Mouse (Mus musculus): ENCODE data around the gene Llgl1.

Llgl1 gene

GRCm38 (mm10) chr11:60699524-60700075, at the start of gene Llgl1:
Gene Llgl1, plus strand, starts transcription at chr11:60699723.
- WGBS = under 1% methylated on average over 71 of the region's 73 CpGs

- 85% methylated on average over 1 of the region's 1 CpGs for WGBS
Measured at GRCm38 (mm10) chr11:60696165-60696564, 3.4 kb upstream of the Llgl1 start.

DNA sequence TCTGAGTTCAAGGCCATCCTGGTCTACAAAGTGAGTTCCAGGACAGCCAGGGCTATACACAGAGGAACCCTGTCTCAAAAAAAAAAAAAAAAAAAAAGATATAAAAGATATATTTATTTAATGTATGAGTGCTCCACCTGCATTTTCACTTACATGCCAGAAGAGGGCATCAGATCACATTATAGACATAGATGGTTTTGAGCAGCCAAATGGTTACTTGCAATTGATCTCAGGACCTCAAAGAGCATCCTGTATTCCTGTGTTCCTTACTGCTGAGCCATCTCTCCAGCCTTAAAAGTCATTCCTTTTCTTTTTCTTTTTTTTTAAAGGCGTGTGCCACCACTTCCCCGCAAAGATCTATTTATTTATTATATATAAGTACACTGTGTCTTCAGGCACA, 2.0 kb upstream of the Llgl1 start:
- 63% methylated on average over 2 of the region's 2 CpGs for WGBS

DNA sequence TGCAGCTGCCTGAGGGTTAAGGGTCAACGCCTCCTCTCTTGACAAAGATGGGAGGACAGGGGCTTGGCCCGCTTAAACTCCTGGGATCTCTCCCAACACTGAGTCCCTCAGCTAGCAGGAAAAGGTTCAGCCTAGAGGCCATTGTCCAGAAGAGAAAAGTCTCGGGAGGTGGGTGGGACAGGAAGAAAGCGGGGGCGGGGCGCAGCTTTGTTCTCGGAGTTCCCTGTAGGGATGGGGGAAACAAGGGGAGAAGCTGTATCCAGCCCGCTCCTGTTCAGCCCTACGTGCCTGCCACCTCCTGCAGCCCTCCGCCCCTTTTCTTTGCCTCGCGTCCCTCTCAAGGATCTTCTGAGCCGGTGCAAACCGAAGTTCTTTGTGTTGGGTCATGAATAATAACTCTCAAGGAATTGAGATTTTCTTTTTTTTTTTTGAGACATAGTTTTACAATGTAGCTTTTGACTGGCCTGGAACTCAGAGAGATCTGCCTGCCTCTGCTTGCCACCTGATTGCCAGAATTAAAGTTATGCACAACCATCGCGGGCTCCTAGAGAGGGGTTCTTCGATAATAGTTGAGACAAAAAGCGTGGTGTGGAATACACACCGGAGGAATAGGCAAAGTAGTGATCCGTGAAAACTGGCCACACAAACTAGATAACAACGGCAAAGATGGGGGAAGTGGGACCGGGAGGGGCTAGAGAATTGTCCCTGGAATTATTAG, 558 bp upstream of the Llgl1 start:
- WGBS = 2% methylated on average over 22 of the region's 22 CpGs

DNA sequence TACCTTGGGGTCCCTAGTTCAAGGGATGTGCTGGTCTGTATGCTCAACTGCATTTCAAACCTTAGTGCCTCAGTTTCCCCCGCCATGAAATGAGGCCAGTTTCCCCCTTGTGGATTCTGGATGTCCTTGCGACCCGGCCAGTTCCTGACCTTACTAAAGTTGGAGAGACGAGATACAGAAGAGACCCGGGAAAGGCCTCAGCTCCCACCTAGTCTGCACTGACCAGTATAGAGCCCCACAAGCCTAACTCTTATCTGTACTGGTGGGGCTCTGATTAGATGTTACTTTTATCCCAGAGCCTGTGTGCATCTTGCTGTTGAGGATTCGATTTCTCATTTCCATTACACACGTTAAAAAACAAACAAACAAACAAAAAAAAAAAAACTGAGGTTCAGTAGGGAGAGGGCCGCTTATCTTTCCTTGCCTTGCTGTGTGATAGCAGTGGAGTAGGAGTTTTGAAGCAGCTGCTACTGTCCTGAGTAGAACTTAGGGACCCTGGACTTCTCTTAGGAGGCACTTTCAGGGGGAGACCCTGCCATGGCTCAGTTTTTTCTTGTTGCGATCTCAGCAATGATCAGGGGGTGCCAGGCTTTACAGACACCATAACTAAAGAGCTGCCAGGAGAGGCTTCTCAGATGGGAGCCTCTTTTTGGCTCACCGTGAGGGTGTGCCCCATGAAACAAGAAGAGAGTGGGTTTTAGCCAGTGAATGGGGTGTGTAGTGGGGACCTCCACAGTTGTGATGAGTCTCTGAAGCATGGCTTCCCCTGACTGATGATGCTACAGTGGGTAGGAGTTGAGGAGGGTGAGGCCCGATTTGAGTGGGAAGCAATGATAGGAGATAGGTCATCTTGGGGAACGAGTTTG, 1.0 kb downstream of the Llgl1 start:
- WGBS = 14% methylated on average over 12 of the region's 12 CpGs

DNA sequence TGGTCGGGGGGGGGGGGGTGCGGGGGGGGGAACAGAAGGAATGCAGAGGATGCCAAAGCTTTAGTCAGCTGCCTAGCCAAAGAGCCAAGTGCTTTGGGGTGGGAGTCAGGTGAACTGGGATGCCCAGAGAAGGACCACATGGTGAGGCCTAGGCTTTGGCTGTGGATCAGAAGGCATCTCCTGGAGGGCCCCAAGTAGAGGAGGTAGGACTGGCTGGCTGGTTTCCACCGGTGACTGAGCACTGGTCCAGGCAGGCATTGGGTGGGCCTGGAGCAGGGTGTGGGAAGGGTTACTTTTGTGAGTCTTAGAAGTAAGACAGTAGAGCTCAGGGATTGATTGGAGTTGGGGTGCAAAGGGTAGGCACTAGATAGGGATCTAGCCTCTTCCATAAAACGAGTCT, 2.1 kb downstream of the Llgl1 start:
- WGBS = 81% methylated on average over 3 of the region's 4 CpGs

GRCm38 (mm10) chr11:60703131-60703530, 3.6 kb downstream of the Llgl1 start:
- 20% methylated on average over 4 of the region's 4 CpGs for WGBS

- 93% methylated on average over 19 of the region's 19 CpGs for WGBS
Measured at GRCm38 (mm10) chr11:60704023-60704880, 4.7 kb downstream of the Llgl1 start.

DNA sequence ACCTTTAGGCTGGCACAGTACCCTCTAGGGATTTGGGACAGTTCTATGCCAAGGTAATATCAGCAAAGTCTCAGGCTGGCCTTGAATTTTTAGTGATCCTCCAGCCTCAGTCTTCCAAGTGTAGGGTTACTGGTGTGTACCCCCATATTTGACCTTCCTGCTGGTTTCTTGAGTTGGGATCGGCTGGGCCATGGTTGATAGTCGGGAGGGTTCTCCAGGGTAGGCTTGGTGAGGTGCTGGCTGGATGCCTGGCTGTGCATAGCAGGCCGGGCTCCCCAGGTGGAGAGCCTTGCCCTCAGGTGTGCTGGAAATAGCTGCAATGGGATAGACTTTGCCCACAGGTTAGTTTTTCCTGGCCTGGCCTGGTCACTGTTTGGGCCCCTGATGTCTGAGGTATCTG, 5.7 kb downstream of the Llgl1 start:
- WGBS = 91% methylated on average over 3 of the region's 3 CpGs

- 86% methylated on average over 7 of the region's 7 CpGs for WGBS
Measured at GRCm38 (mm10) chr11:60706076-60706475, 6.6 kb downstream of the Llgl1 start.

GRCm38 (mm10) chr11:60706696-60707480, 7.4 kb downstream of the Llgl1 start:
- 83% methylated on average over 14 of the region's 14 CpGs for WGBS

- WGBS = 49% methylated on average over 3 of the region's 3 CpGs
Measured at GRCm38 (mm10) chr11:60707672-60708071, 8.1 kb downstream of the Llgl1 start.

- 93% methylated on average over 10 of the region's 10 CpGs for WGBS
Measured at GRCm38 (mm10) chr11:60708631-60709030, 9.1 kb downstream of the Llgl1 start.

DNA sequence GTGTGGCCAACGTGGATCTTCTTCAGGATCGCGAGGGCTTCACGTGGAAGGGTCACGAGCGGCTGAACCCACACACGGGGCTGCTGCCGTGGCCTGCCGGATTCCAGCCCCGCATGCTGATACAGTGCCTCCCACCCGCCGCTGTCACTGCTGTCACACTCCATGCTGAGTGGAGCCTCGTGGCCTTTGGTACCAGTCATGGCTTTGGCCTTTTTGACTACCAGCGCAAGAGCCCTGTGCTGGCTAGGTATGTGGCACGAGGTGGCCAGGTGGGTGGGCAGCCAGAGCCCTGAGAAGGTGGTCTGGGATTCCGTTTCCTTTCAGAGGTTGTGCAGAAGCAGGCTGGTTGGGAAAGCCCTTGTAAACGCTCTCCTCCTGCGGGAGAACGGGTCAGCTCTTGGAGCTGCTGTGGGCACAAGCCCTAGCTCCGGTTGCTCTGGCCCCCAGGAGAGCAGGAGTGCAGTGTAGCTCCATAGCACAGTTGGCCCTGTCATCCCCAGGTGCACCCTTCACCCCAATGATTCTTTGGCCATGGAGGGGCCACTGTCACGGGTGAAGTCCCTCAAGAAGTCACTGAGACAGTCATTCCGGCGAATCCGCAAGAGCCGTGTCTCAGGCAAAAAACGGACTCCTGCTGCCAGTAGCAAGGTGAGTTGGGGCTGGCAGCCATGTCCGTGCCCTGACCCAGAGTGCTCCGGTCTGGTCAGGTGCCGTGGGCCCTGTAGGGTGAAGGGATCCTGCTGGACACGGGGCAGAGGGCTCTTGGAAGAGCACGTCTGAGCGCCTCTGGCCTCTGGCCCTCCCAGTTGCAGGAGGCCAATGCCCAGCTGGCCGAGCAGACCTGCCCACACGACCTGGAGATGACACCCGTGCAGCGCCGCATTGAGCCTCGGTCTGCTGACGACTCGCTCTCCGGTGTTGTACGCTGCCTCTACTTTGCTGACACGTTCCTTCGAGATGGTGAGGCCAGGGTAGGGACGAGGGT, 10.2 kb downstream of the Llgl1 start:
- WGBS = 93% methylated on average over 45 of the region's 45 CpGs

DNA sequence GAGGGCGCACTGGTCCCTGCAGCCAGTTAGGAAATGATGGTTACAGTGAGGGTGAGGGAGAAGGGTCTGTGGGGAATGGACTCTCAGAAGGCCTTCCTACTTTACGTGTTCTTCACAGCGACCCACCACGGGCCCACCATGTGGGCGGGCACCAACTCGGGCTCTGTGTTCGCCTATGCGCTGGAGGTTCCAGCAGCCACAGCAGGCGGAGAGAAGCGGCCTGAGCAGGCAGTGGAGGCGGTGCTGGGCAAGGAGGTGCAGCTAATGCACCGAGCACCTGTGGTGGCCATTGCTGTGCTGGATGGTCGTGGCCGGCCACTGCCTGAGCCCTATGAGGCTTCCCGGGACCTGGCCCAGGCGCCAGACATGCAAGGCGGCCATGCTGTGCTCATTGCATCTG, 11.7 kb downstream of the Llgl1 start:
- 93% methylated on average over 17 of the region's 17 CpGs for WGBS

GRCm38 (mm10) chr11:60712040-60712439, 12.5 kb downstream of the Llgl1 start:
- 91% methylated on average over 18 of the region's 18 CpGs for WGBS

DNA sequence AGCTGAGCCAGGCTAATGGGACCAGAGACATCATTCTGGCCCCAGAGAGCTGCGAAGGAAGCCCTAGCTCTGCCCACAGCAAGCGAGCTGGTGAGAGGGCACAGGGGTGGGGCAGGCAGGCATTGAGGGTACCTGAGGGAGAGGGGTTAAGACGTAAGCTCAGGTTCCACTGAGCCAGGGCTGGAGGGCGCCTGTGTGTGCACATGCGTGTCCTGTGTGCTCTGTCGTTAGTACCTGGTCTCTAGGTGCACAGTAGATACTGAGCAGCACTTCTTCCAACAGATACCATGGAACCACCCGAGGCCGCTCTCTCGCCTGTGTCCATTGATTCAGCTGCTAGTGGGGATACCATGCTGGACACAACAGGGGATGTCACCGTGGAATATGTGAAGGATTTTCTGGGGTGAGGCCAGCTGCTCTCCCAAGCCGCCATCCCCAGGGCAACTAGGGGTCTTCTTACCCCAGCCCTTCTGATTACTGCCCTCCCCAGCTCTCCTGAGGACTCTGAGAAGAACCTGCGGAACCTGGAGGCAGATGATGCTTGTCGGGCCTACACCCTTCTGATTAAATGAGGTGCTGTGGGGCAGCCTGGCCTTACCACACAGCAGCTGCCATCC, 13.2 kb downstream of the Llgl1 start:
- 87% methylated on average over 13 of the region's 13 CpGs for WGBS

- 88% methylated on average over 5 of the region's 5 CpGs for whole genome bisulfite sequencing
Measured at GRCm38 (mm10) chr11:60715833-60716232, 16.3 kb downstream of the Llgl1 start.

DNA sequence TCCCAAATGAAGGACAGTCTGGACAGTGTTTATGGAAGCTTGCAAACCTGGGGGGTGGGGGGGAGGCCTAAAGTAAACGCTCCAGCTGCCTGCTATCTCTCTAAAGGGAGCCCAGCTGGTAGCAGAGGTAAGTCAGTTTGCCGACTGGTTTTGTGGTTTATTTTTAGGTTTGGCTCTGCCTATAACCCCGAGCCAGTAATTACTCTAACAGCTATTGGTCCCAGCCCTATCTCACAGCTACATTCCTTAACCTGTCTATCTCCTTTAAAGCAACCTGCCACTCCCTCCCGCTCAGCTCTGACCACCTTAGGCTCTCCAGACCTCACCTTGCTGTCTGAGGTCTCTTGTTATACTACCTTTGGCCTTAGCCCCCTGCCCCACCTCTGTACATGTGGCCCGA, 19.7 kb downstream of the Llgl1 start:
- 77% methylated on average over 5 of the region's 5 CpGs for WGBS
